Mouse (Mus musculus): ENCODE results near the gene Sphk2.

DNA sequence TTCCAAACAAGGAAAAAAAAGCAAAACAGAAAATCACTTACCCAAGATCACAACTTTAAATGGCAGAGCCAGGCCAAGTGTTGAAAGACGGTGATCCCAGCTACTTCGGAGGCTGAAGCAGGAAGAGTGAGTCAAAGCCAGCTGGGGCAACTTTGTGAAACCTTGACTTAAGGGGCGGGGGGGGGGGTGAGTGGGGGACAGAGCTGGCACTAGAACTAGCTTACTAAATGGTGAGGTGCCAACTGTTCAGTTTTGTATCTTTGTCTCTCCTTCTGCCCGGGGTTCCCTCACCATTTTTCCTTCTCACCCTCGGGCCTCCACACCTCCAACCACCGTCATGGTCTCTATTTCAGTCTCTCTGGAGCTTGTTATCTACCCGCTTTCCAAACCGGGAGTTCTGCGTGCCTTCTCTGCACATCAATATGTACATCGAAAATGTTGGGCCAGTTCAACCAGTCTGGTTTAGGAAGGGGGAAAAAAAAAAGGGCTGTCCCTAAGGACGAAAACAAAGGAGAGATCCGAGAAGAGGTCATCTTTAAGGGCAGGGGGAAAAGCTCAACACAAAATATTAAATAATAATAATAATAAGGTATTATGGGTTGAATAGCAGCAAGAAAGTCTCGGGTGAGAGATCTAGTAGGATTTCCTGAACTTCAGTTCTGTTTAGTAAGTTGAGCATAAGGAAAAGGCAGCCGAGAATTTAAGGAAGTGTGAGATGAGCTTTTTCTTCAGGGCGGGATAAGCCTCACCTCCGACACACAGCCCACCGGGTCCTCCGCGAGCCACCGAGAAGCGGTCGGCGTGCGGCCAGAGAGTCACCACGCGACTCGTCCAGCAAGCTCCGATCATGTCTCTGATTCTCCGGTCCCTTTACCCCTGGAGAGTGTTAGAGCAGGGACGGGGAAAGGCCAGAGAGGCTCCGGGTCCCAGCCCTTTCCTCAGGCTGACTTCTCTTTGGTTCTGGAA lies 567 bp downstream of the Sphk2 start:
- TF ChIP-seq POLR2A (IDR thresholded peaks at IDR 0.05; ENCODE audit: control insufficient read depth, extremely low read depth, insufficient read depth, low read length, poor library complexity) (no peak), CTCF (IDR thresholded peaks at IDR 0.05; ENCODE audit: borderline replicate concordance, control insufficient read depth, extremely low read depth, insufficient read depth, low read length, poor library complexity) (no peak)

All from thymus, adult 2 months (tissue).